Mouse (Mus musculus) kidney, adult 2 months (tissue): Measurements from ENCODE around the gene Tmem54.

ENCODE experiments used
- CTCF ChIP-seq: fragments of 200-500 bp; conservative IDR thresholded peaks from 2 replicates; pipeline ENCODE4 v1.5.1; 2011; ENCODE audit warnings: low read depth, mild to moderate bottlenecking, control low read depth, low read length, moderate library complexity, mixed read lengths; ENCODE audit not compliant: insufficient read depth, insufficient read length
- POLR2A ChIP-seq: fragments of 200-500 bp; IDR thresholded peaks from one replicate; pipeline ENCODE4 v1.6.1; 2011; ENCODE audit warnings: low read depth, low read length, control low read depth

GRCm38 (mm10) chr4:129116703-129117102 is 11.4 kb downstream of the Tmem54 start:
- TF ChIP-seq CTCF (no peak), POLR2A (no peak)
